Mouse (Mus musculus): ENCODE data around the gene Zfp668.
"Not testable (repeated sequence)": the region's sequence is repeated elsewhere in the genome, so short reads cannot be mapped to it uniquely, and the experiment has no call there.

The Zfp668 gene

GRCm38 (mm10) chr7:127841340-127842000, 35.2 kb downstream of the Zfp668 start:
- peak; percentile 94 for DNase-seq (ENCODE audit: low read depth, low spot score)

DNA sequence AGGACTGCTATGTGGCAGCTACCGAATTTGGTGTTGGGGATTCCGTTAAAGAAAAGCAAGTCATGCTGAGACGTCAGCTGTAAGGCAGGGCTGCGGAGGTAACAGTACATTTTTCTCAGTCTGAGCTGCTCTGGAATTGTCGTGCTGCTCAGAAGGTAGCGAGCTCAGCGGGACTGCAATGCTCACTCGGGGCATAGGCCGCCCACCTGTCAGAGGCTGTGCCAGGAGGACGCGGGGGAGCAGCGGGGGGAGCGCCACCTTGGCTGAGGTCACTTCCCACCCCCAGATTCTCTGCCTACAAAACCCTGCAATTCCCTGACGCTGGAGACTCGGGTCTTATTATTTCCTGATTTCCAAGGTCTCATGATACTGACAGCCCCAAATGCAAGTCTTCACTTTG, 35.7 kb downstream of the Zfp668 start:
- peak; percentile 69 for DNase-seq (ENCODE audit: low read depth, low spot score)

GRCm38 (mm10) chr7:127840031-127840430, 36.6 kb downstream of the Zfp668 start:
- not testable (repeated sequence) for DNase-seq (ENCODE audit: low read depth, low spot score)

- not testable (repeated sequence) for DNase-seq (ENCODE audit: low read depth, low spot score)
These were observed 38.8 kb downstream of the Zfp668 start for GRCm38 (mm10) chr7:127837878-127838277.

GRCm38 (mm10) chr7:127837473-127837872, 39.2 kb downstream of the Zfp668 start:
- no peak for DNase-seq (ENCODE audit: low read depth, low spot score)

- no peak for DNase-seq (ENCODE audit: low read depth, low spot score)
These were observed 41.1 kb downstream of the Zfp668 start for GRCm38 (mm10) chr7:127835550-127835949.

- DNase-seq (ENCODE audit: low read depth, low spot score) = no peak
These were observed 52.3 kb downstream of the Zfp668 start, which contains the start of the genes Stx4a and Stx1b for GRCm38 (mm10) chr7:127824176-127824871. Gene Stx4a, plus strand, starts transcription at chr7:127824294. Gene Stx1b, minus strand, starts transcription at chr7:127824549.

GRCm38 (mm10) chr7:127823236-127824171, 53.1 kb downstream of the Zfp668 start:
- no peak for DNase-seq (ENCODE audit: low read depth, low spot score)

DNA sequence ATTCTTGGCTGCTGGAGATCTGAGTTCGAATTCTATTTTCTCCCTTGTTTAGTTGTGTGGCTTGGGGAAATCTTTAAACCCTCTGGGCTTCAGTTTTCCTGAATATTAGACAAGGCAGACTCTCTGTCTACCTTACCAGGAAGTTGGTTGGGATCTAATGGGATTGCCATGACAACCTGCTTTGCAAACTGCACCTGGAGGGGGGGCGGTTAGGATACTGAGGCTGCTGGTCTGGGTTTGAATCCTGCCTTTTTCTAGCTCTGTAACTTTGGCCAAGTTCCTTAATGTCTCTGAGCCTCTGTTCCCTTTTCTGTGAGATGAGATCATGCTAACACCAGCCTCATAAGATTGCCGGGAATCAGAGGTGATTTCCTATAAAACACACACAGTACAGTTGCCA, 54.1 kb downstream of the Zfp668 start:
- DNase-seq (ENCODE audit: low read depth, low spot score) = no peak

GRCm38 (mm10) chr7:127820836-127821509, 55.7 kb downstream of the Zfp668 start:
- DNase-seq (ENCODE audit: low read depth, low spot score) = no peak

DNA sequence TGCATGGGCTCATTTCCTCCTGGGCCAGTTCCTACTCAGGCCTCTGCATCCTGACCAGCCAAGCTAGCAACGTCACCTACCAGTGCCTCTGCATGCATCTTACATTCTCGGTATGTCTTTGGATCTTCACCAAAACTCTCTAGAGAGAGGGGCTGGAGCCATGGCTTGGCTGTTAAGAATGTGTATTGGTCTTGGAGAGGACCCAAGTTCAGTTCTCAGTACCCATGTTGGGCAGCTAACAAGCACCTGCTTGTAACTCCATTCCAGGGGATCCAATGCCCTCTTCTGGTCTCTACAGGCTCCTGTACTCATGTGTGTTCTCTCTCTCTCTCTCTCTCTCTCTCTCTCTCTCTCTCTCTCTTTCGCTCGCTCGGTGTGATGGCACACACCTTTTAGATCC, 58.9 kb downstream of the Zfp668 start:
- no peak for DNase-seq (ENCODE audit: low read depth, low spot score)

- DNase-seq (ENCODE audit: low read depth, low spot score) = no peak
These were observed 59.6 kb downstream of the Zfp668 start for GRCm38 (mm10) chr7:127817053-127817452.

DNA sequence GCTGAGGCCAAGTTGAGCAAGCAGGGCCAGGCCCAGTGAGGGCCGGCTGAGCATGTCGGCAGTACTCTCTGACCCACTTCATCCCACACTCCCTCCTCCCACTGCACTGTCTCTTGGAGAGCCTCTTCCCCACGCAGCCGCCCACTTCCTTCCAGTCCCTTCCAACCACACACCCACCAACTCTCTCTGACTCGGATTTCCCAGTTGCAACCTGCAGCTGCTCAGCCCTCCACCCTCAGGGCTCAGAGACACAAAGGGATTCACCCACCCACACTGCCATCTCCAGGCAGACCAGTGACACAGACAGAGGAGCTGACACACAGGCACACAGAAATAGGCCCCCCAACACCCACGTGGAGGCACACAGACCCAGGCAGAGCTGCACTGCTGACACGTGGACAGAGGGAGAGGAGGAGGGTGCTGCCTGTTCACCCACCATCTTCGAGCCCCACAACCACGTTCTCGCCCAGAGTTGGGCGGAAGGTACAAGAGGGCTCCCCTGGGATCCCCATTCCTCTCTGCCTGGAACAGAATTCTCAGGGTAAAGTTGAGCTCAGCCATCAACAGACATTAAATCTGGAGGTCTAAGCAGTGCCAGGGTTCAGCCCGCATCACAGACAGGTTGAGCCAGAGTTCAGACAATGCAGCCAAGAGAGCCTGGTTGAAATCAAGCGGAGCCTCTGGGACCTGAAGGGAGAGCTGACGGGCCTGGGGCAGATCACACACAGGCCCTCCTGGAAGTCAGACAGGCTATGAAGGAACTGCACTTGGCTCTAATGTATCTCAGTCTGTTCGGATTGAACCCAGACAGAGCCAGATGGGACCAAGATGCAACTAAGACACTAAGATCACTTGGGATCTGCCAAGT, 60.4 kb downstream of the Zfp668 start:
- DNase-seq (ENCODE audit: low read depth, low spot score) = peak; percentile 41

GRCm38 (mm10) chr7:127815116-127815665, 61.4 kb downstream of the Zfp668 start:
- no peak for DNase-seq (ENCODE audit: low read depth, low spot score)

DNA sequence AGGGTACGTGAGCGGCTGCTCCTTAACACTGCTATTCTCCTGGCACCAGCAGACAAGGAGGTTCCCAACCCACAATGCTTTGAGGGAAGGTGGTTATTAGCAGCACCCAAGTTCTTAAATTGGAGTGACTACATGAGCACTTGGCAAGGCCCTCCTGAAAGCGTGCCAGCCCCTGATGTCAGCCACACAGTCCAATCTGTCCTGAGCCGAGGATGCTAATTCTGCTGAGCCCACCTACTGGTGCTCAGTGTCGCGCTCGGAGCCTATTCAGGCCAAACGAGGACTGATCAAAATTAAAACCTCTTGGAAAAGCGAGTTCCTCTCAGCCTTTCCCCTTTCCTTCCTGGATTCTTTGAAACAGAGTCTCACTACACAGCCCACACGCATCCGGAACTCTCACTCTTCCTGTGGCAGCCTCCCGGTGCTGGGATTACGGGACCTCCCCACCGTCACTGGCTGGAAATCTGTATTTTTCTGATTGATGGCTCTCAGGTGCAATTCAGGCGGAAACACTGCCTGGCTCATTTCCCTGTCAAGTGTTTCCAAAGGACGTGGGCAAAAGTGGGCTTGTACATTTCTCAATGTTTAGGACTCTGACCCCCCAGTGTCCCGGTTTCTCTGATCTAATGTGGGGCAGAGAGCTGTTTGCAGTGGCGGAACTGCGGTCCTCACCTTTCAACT, 62.2 kb downstream of the Zfp668 start:
- DNase-seq (ENCODE audit: low read depth, low spot score) = no peak

DNA sequence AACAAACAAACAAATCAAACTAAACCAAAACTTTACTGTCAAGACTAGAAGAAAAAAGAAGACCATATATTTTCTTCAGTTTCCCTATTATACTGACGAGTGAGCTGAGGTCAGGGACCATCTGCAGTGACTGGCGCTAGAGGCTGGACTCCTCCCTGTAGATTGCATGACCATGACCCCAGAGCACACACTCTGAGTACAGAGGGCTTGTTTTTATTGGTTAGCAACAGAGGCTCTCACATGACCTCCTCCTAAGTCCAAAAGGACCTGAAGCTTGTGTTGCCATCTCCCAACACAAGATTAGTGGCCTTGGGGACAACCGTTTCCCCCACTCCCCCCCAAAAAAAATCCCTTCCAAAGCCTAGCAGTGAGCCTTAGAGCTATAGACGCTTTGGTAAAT, 62.8 kb downstream of the Zfp668 start:
- DNase-seq (ENCODE audit: low read depth, low spot score) = no peak
